Mouse (Mus musculus) E14TG2a.4 (cell line): ENCODE measurements around the gene Map2k2.
A peak's percentile ranks its signal among the peaks of the same experiment; 100 is the strongest.
"Not testable (repeated sequence)": the region's sequence is repeated elsewhere in the genome, so short reads cannot be mapped to it uniquely, and the experiment has no call there.

Experiments used
- H3K27me3 ChIP-seq: 2 replicates; pipeline ENCODE4 v1.6.1; 2014; ENCODE audit warnings: low read length, control low read depth; ENCODE audit not compliant: insufficient read depth
- H3K36me3 ChIP-seq: 2 replicates; pipeline ENCODE4 v1.6.1; 2014; ENCODE audit warnings: low read length, control low read depth; ENCODE audit not compliant: insufficient read depth
- H3K4me1 ChIP-seq: replicated peaks from 2 replicates; pipeline ENCODE4 v1.6.1; 2014; ENCODE audit warnings: low read depth, low read length, control low read depth
- H3K4me3 ChIP-seq: replicated peaks from 2 replicates; pipeline ENCODE4 v1.5.1; 2014; ENCODE audit warnings: mild to moderate bottlenecking, low read length
- H3K9me3 ChIP-seq: 2 replicates; pipeline ENCODE4 v1.6.1; 2014; ENCODE audit warnings: low read length, control low read depth
- CTCF ChIP-seq: conservative IDR thresholded peaks from 2 replicates; pipeline ENCODE4 v1.5.1; 2014; ENCODE audit warnings: low read length
- NANOG ChIP-seq: IDR thresholded peaks from 2 replicates; pipeline ENCODE4 v1.6.1; 2014; ENCODE audit warnings: borderline replicate concordance, low read length, mixed read lengths
- POU5F1 ChIP-seq: IDR thresholded peaks from 2 replicates; pipeline ENCODE4 v1.6.1; 2014; ENCODE audit warnings: low read length, borderline replicate concordance

The Map2k2 gene

GRCm38 (mm10) chr10:81165118-81165517 is 59.4 kb downstream of the Map2k2 start:
- H3K9me3 ChIP-seq = no peaks in the 10 kb centered on the region
- H3K4me3 ChIP-seq = no peak overlapping the region
- H3K36me3 ChIP-seq = peaks cover 60% of the 10 kb centered on the region
- peaks cover 83% of the 10 kb centered on the region for H3K4me1 ChIP-seq
- TF ChIP-seq NANOG (no peak), POU5F1 (no peak), CTCF (no peak)
- no peaks in the 10 kb centered on the region for H3K27me3 ChIP-seq

GRCm38 (mm10) chr10:81167200-81168086 is 61.7 kb downstream of the Map2k2 start, which contains the start of gene Pias4:
Gene Pias4, minus strand, starts transcription at chr10:81167923.
- Histone ChIP-seq H3K9me3 (no peaks in the 10 kb centered on the region), H3K27me3 (no peaks in the 10 kb centered on the region), H3K4me3 (peak within 1 kb of the TSS; percentile 87), H3K4me1 (peaks cover 61% of the 10 kb centered on the region), H3K36me3 (peaks cover 37% of the 10 kb centered on the region)
- TF ChIP-seq CTCF (no peak), POU5F1 (no peak), NANOG (no peak)

GRCm38 (mm10) chr10:81168087-81168431 is 62.3 kb downstream of the Map2k2 start:
- Histone ChIP-seq H3K4me3 (peak overlapping the region; percentile 87), H3K36me3 (peaks cover 31% of the 10 kb centered on the region), H3K9me3 (no peaks in the 10 kb centered on the region), H3K27me3 (no peaks in the 10 kb centered on the region), H3K4me1 (peaks cover 59% of the 10 kb centered on the region)
- TF ChIP-seq CTCF (no peak), NANOG (no peak), POU5F1 (no peak)

GRCm38 (mm10) chr10:81168521-81169244 is 63.0 kb downstream of the Map2k2 start:
- Histone ChIP-seq H3K4me1 (peaks cover 59% of the 10 kb centered on the region), H3K4me3 (peak overlapping the region; percentile 87), H3K27me3 (no peaks in the 10 kb centered on the region), H3K36me3 (peaks cover 24% of the 10 kb centered on the region), H3K9me3 (no peaks in the 10 kb centered on the region)
- TF ChIP-seq NANOG = no peak
- TF ChIP-seq POU5F1 = no peak
- TF ChIP-seq CTCF = no peak

- H3K27me3 ChIP-seq, H3K9me3 ChIP-seq: not testable (repeated sequence)
- H3K4me3 ChIP-seq = peak overlapping the region; percentile 57
- peaks cover 59% of the 10 kb centered on the region for H3K4me1 ChIP-seq
- peaks cover 17% of the 10 kb centered on the region for H3K36me3 ChIP-seq
Observed at GRCm38 (mm10) chr10:81169411-81169900, 63.7 kb downstream of the Map2k2 start.

- H3K36me3 ChIP-seq = peaks cover 15% of the 10 kb centered on the region
- peaks cover 49% of the 10 kb centered on the region for H3K4me1 ChIP-seq
- peak overlapping the region; percentile 99 for H3K4me3 ChIP-seq
- H3K9me3 ChIP-seq = no peaks in the 10 kb centered on the region
- TF ChIP-seq POU5F1 (no peak), CTCF (peak; percentile 44)
- H3K27me3 ChIP-seq = no peaks in the 10 kb centered on the region
Observed at GRCm38 (mm10) chr10:81173132-81173531, 67.4 kb downstream of the Map2k2 start.

GRCm38 (mm10) chr10:81174617-81175344 is 69.1 kb downstream of the Map2k2 start:
- Histone ChIP-seq H3K4me3 (peak overlapping the region; percentile 99), H3K27me3 (no peaks in the 10 kb centered on the region), H3K4me1 (peaks cover 56% of the 10 kb centered on the region), H3K36me3 (peaks cover 32% of the 10 kb centered on the region), H3K9me3 (no peaks in the 10 kb centered on the region)
- TF ChIP-seq POU5F1 = no peak
- TF ChIP-seq NANOG = no peak
- TF ChIP-seq CTCF = peak; percentile 85

- not testable (repeated sequence) for H3K27me3 ChIP-seq, H3K9me3 ChIP-seq
- Histone ChIP-seq H3K4me1 (peaks cover 61% of the 10 kb centered on the region), H3K36me3 (peaks cover 37% of the 10 kb centered on the region), H3K4me3 (peak overlapping the region; percentile 99)
Observed at GRCm38 (mm10) chr10:81175345-81175701, 69.6 kb downstream of the Map2k2 start.
